Mouse (Mus musculus) thymus, adult 2 months (tissue): ENCODE results near the gene Igf2.

Experiments
- CTCF ChIP-seq: fragments of 200-500 bp; IDR thresholded peaks from 2 replicates; pipeline ENCODE4 v1.5.1; 2012; ENCODE audit warnings: mild to moderate bottlenecking, control low read depth, low read length, moderate library complexity, borderline replicate concordance; ENCODE audit not compliant: control insufficient read depth, poor library complexity, insufficient read depth; ENCODE audit errors: extremely low read depth
- POLR2A ChIP-seq: fragments of 200-500 bp; IDR thresholded peaks from 2 replicates; pipeline ENCODE4 v1.6.1; 2012; ENCODE audit warnings: mild to moderate bottlenecking, low read length, control low read depth, moderate library complexity; ENCODE audit not compliant: control insufficient read depth, poor library complexity, insufficient read depth; ENCODE audit errors: extremely low read depth

DNA sequence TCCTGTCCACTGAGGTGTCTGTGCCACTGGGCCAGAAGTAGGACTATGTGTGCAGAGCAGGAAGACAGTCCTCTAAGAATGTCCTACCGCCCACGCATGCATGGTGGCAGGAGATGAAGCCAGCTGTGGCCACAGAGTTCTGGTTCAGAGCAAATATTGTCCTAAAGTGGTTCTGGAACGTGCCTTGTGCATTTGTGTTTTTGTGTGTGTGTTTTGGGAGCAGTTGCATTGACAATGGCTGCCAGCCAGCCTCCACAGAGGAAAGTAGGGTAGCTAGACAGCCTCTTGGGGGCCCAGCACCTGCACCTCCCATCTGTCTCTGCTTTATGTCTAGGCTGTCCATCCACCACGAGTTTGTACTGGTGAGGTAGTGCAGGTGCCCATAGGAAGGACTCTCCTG is 44.4 kb downstream of the Igf2 start:
- TF ChIP-seq POLR2A (no peak), CTCF (no peak)
